Mouse (Mus musculus) kidney, embryonic 14.5 days (tissue): Measurements from ENCODE around the gene Klhl29. TPM values are rescaled to one million over a fixed set of nuclear protein-coding genes. Genes with fewer than 3 reads are reported as not detected.

ENCODE experiments used
- ATAC-seq: fragments of 200-750 bp; cut with Nextera tagmentation; 2 replicates; pipeline ENCODE4 v1.8.0; 2017; ENCODE audit warnings: moderate number of reproducible peaks, mild to moderate bottlenecking, moderate TSS enrichment, moderate library complexity; ENCODE audit not compliant: low FRiP score, low TSS enrichment
- H3K27ac ChIP-seq: fragments of 300-500 bp; sonication (generic); 2 replicates; pipeline ENCODE4 v1.5.1; 2014; ENCODE audit warnings: low read depth, mild to moderate bottlenecking, low read length, moderate library complexity, mixed read lengths
- H3K27me3 ChIP-seq: fragments of 300-500 bp; sonication (generic); 2 replicates; pipeline ENCODE4 v1.6.1; 2014; ENCODE audit warnings: mild to moderate bottlenecking, low read length; ENCODE audit not compliant: control insufficient read depth, insufficient read depth
- H3K36me3 ChIP-seq: fragments of 300-500 bp; sonication (generic); 2 replicates; pipeline ENCODE4 v1.6.1; 2014; ENCODE audit warnings: low read length, mixed read lengths; ENCODE audit not compliant: control insufficient read depth, insufficient read depth
- H3K4me1 ChIP-seq: fragments of 300-500 bp; sonication (generic); 2 replicates; pipeline ENCODE4 v1.6.1; 2014; ENCODE audit warnings: low read length, mixed read lengths; ENCODE audit not compliant: control insufficient read depth, insufficient read depth
- H3K4me2 ChIP-seq: fragments of 300-500 bp; sonication (generic); replicated peaks from 2 replicates; pipeline ENCODE4 v1.6.1; 2014; ENCODE audit warnings: low read depth, mild to moderate bottlenecking, low read length
- H3K4me3 ChIP-seq: fragments of 300-500 bp; sonication (generic); 2 replicates; pipeline ENCODE4 v1.5.1; 2014; ENCODE audit warnings: mild to moderate bottlenecking, low read length
- H3K9ac ChIP-seq: fragments of 300-500 bp; sonication (generic); 2 replicates; pipeline ENCODE4 v1.6.1; 2014; ENCODE audit warnings: low read depth, mild to moderate bottlenecking, low read length, moderate library complexity
- H3K9me3 ChIP-seq: fragments of 300-500 bp; sonication (generic); 2 replicates; pipeline ENCODE4 v1.6.1; 2016; ENCODE audit warnings: low read length; ENCODE audit not compliant: control insufficient read depth
- WGBS: fragments of 180-500 bp; shearing (Covaris S2); extraction: QIAGEN DNeasy Blood & Tissue Kit; methylation state at CpG from one replicate; pipeline ENCODE4 v1.1.7; 2014; 5-methylcytosine and 5-hydroxymethylcytosine counted together
- polyA plus RNA-seq: library from polyadenylated mRNA; unstranded; fragments of >200 nt; fragmentation: Nextera tagmentation; extraction: Ambion mirVana; gene quantifications from 2 replicates; pipeline ENCODE4 v1.2.1, GENCODE M21; 2014

The Klhl29 gene
- polyA plus RNA-seq, 1 experiment from 2014 or later, result 1.4 TPM

GRCm38 (mm10) chr12:5273316-5274047 lies 102.0 kb downstream of the Klhl29 start:
- H3K9me3 ChIP-seq, result no peaks in the 10 kb centered on the region
- H3K36me3 ChIP-seq, result no peaks in the 10 kb centered on the region
- ATAC-seq, result no peak
- H3K9ac ChIP-seq, result no peak overlapping the region
- H3K4me2 ChIP-seq, result no peak overlapping the region
- H3K4me3 ChIP-seq, result no peak overlapping the region
- H3K27me3 ChIP-seq, result no peaks in the 10 kb centered on the region
- 81% methylated on average over 4 of the region's 4 CpGs for WGBS
- H3K27ac ChIP-seq, result no peak overlapping the region
- peaks cover 3% of the 10 kb centered on the region; the same call in 1 of the 2 replicates for H3K4me1 ChIP-seq

GRCm38 (mm10) chr12:5270527-5270926 lies 105.0 kb downstream of the Klhl29 start:
- no peaks in the 10 kb centered on the region for H3K9me3 ChIP-seq
- no peak overlapping the region for H3K9ac ChIP-seq
- no peak overlapping the region for H3K27ac ChIP-seq
- H3K4me2 ChIP-seq, result no peak overlapping the region
- no peak overlapping the region for H3K4me3 ChIP-seq
- no peak for ATAC-seq
- peaks cover 10% of the 10 kb centered on the region; the same call in 1 of the 2 replicates for H3K4me1 ChIP-seq
- H3K27me3 ChIP-seq, result no peaks in the 10 kb centered on the region
- no peaks in the 10 kb centered on the region for H3K36me3 ChIP-seq
- 89% methylated on average over 3 of the region's 3 CpGs for WGBS

- Histone ChIP-seq H3K27me3 (no peaks in the 10 kb centered on the region), H3K9ac (no peak overlapping the region), H3K27ac (no peak overlapping the region), H3K4me3 (no peak overlapping the region), H3K4me1 (peaks cover 9% of the 10 kb centered on the region; the same call in 1 of the 2 replicates), H3K9me3 (no peaks in the 10 kb centered on the region), H3K4me2 (no peak overlapping the region), H3K36me3 (no peaks in the 10 kb centered on the region)
- 85% methylated on average over 9 of the region's 9 CpGs for WGBS
- ATAC-seq, result no peak
Measured at GRCm38 (mm10) chr12:5269936-5270335, 105.5 kb downstream of the Klhl29 start.

GRCm38 (mm10) chr12:5269061-5269460 lies 106.4 kb downstream of the Klhl29 start:
- Histone ChIP-seq H3K9me3 (no peaks in the 10 kb centered on the region), H3K4me2 (no peak overlapping the region), H3K9ac (no peak overlapping the region), H3K27me3 (no peaks in the 10 kb centered on the region), H3K36me3 (no peaks in the 10 kb centered on the region), H3K4me1 (peaks cover 7% of the 10 kb centered on the region; the same call in 1 of the 2 replicates), H3K27ac (no peak overlapping the region), H3K4me3 (no peak overlapping the region)
- no peak for ATAC-seq
- 81% methylated on average over 7 of the region's 7 CpGs for WGBS

- Histone ChIP-seq H3K4me3 (no peak overlapping the region), H3K4me2 (no peak overlapping the region), H3K27ac (peak overlapping the region; percentile 24; the same call in 1 of the 2 replicates), H3K4me1 (peaks cover 7% of the 10 kb centered on the region; the same call in 1 of the 2 replicates), H3K27me3 (no peaks in the 10 kb centered on the region), H3K9me3 (no peaks in the 10 kb centered on the region), H3K9ac (no peak overlapping the region), H3K36me3 (no peaks in the 10 kb centered on the region)
- 46% methylated on average over 9 of the region's 9 CpGs for WGBS
- ATAC-seq, result 0 out of 2 replicates have a peak, but pooled peaks have one; percentile 58
Measured at GRCm38 (mm10) chr12:5268188-5268612, 107.3 kb downstream of the Klhl29 start.

GRCm38 (mm10) chr12:5267271-5268187 lies 108.0 kb downstream of the Klhl29 start:
- Histone ChIP-seq H3K9ac (0 out of 2 replicates have a peak overlapping the region, but pooled peaks have one; percentile 9), H3K4me3 (no peak overlapping the region), H3K4me2 (no peak overlapping the region), H3K4me1 (peaks cover 7% of the 10 kb centered on the region; the same call in 1 of the 2 replicates), H3K27me3 (no peaks in the 10 kb centered on the region), H3K36me3 (no peaks in the 10 kb centered on the region), H3K9me3 (no peaks in the 10 kb centered on the region), H3K27ac (0 out of 2 replicates have a peak overlapping the region, but pooled peaks have one; percentile 24)
- 61% methylated on average over 9 of the region's 9 CpGs for WGBS
- peak; percentile 10; the same call in 1 of the 2 replicates for ATAC-seq

- 77% methylated on average over 4 of the region's 4 CpGs for WGBS
- no peaks in the 10 kb centered on the region for H3K27me3 ChIP-seq
- 0 out of 2 replicates have a peak overlapping the region, but pooled peaks have one; percentile 9 for H3K9ac ChIP-seq
- no peaks in the 10 kb centered on the region for H3K9me3 ChIP-seq
- no peak overlapping the region for H3K4me2 ChIP-seq
- no peaks in the 10 kb centered on the region for H3K36me3 ChIP-seq
- H3K27ac ChIP-seq, result no peak overlapping the region
- ATAC-seq, result peak; percentile 37; the same call in 1 of the 2 replicates
- peaks cover 7% of the 10 kb centered on the region; the same call in 1 of the 2 replicates for H3K4me1 ChIP-seq
- H3K4me3 ChIP-seq, result no peak overlapping the region
Measured at GRCm38 (mm10) chr12:5266773-5267172, 108.7 kb downstream of the Klhl29 start.

DNA sequence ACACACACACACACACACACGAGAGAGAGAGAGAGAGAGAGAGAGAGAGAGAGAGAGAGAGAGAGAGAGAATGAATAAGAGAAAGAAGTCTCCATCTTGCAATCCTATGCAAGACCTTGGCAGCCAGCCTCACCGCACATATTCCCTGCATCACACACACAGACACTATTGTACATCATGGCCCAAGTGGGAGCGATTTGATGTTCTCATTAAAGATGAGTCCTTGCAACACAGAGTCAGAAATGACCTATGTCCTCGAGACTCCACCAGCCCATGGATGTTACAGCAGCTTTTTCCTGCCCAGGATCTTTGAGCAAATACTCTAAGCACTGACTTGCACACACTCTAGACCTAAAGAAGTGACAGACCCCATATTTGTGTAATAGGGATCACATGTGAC lies 114.0 kb downstream of the Klhl29 start:
- no peak for ATAC-seq
- Histone ChIP-seq H3K27me3 (no peaks in the 10 kb centered on the region), H3K4me2 (no peak overlapping the region), H3K4me3 (no peak overlapping the region), H3K9ac (no peak overlapping the region), H3K27ac (no peak overlapping the region), H3K4me1 (no peaks in the 10 kb centered on the region), H3K9me3 (no peaks in the 10 kb centered on the region), H3K36me3 (no peaks in the 10 kb centered on the region)
- WGBS, result 75% methylated on average over 4 of the region's 4 CpGs
